Mouse (Mus musculus) neural tube, postnatal 0 days (tissue): ENCODE measurements around the gene Exog. TPM values are rescaled to one million over a fixed set of nuclear protein-coding genes. Genes with fewer than 3 reads are reported as not detected.

Experiments
- polyA plus RNA-seq: library from polyadenylated mRNA; unstranded; fragments of >200 nt; fragmentation: Nextera tagmentation; extraction: Ambion mirVana; gene quantifications from 2 replicates; pipeline ENCODE4 v1.2.1, GENCODE M21; 2015

Gene Exog
- polyA plus RNA-seq: 33.4 and 34.5 TPM in 2 replicates

DNA sequence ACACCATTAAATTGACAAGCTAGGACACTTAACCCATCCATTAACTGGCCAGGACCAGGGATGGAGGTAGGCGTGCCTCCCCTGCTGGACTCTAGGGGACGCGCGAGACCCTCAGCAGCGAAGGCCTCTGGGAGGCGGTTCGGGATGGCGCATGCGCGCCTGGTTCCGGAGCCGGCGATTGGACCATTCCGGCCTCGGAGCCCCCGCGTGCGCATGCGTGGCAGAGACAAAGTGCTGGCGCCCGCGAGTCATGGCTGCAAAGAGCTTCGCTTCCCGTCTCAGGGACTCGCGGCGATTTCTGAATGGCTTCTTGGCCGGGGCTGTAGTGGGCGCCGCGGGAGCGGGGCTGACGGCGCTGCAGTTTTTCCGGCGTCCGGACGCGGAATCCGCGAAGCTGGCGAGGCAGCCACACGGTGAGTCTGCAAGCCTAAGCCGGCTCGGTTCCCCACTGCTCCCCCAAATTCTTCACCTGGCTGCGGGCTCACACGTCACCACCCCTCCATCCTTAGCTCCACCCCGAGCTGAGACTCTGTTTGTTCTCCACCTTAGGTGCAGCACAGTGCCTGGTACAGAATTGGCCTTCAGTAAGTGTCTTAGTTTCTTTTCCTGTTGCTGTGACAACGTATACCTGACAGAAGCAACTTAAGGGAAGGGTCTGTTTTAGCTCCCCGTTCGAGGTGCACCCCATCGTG, at the start of gene Exog:
Gene Exog (plus strand): TSS at position 206 of the 692 bp plus-strand sequence.

DNA sequence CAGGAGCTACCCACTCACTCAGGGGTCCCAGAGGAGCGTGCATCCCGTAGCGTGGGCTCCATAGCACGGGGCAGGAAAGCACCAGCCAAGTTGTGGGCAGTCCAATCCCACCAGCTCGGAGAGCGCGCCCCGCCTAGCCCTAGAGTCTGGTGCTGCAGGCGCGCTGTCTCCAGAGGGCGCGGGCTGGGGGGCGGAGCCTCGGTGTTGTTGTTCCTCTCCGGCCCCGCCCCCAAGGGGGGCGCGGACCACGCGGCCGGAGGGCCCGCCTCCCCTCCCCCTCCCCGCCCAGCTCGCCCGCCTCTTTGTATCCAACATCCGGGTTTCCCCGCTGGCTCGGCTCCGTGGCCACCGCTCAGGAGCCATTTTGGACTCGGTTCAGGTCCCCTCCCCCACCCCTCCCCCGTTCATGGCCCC, 42.9 kb upstream of the Exog start, which contains the start of gene Acvr2b:
Gene Acvr2b (plus strand): TSS at position 318 of the 414 bp plus-strand sequence.

Other genes starting within 250 kb of the Exog start
- gene Slc22a13, start 235.8 kb upstream of the Exog start, polyA plus RNA-seq: not detected in 2 replicates
- gene Oxsr1, start 122.5 kb upstream of the Exog start, polyA plus RNA-seq: 11.4 and 13.6 TPM in 2 replicates
- gene Acaa1a, start 105.3 kb upstream of the Exog start, polyA plus RNA-seq: 86.4 and 96.2 TPM in 2 replicates
- 6.7 and 7.3 TPM in 2 replicates for gene Myd88, start 103.5 kb upstream of the Exog start, polyA plus RNA-seq
- gene Xylb, start 87.6 kb upstream of the Exog start, polyA plus RNA-seq: 2.9 and 3.5 TPM in 2 replicates
- gene Slc22a14, start 79.4 kb upstream of the Exog start, polyA plus RNA-seq: 0.18 TPM in 1 of 2 replicates, not detected in the other
- 27.3 and 30.3 TPM in 2 replicates for gene Acvr2b, start 42.8 kb upstream of the Exog start, polyA plus RNA-seq
- gene Scn5a, start 134.1 kb downstream of the Exog start, polyA plus RNA-seq: 0.36 and 0.43 TPM in 2 replicates